Mouse (Mus musculus) heart, embryonic 12.5 days (tissue): Measurements from ENCODE around the gene Fmnl1. TPM values are rescaled to one million over a fixed set of nuclear protein-coding genes. Genes with fewer than 3 reads are reported as not detected.

Experiments
- ATAC-seq: fragments of 200-750 bp; cut with Nextera tagmentation; 2 replicates; pipeline ENCODE4 v1.8.0; 2017; ENCODE audit warnings: moderate TSS enrichment, moderate library complexity; ENCODE audit not compliant: insufficient number of reproducible peaks, low FRiP score
- H3K27ac ChIP-seq: fragments of 300-500 bp; sonication (generic); 2 replicates; pipeline ENCODE4 v1.5.1; 2016; ENCODE audit warnings: mild to moderate bottlenecking, moderate library complexity; ENCODE audit not compliant: poor library complexity, severe bottlenecking
- H3K27me3 ChIP-seq: fragments of 300-500 bp; sonication (generic); replicated peaks from 2 replicates; pipeline ENCODE4 v1.6.1; 2016; ENCODE audit warnings: mild to moderate bottlenecking, moderate library complexity
- H3K36me3 ChIP-seq: fragments of 300-500 bp; sonication (generic); 2 replicates; pipeline ENCODE4 v1.6.1; 2016; ENCODE audit warnings: mild to moderate bottlenecking, moderate library complexity
- H3K4me1 ChIP-seq: fragments of 300-500 bp; sonication (generic); replicated peaks from 2 replicates; pipeline ENCODE4 v1.6.1; 2016; ENCODE audit warnings: mild to moderate bottlenecking
- H3K4me2 ChIP-seq: fragments of 300-500 bp; sonication (generic); 2 replicates; pipeline ENCODE4 v1.6.1; 2016; ENCODE audit warnings: mild to moderate bottlenecking, moderate library complexity
- H3K4me3 ChIP-seq: fragments of 300-500 bp; sonication (generic); 2 replicates; pipeline ENCODE4 v1.5.1; 2016; ENCODE audit warnings: mild to moderate bottlenecking
- H3K9ac ChIP-seq: fragments of 300-500 bp; sonication (generic); 2 replicates; pipeline ENCODE4 v1.6.1; 2016; ENCODE audit warnings: mild to moderate bottlenecking, moderate library complexity
- H3K9me3 ChIP-seq: fragments of 300-500 bp; sonication (generic); replicated peaks from 2 replicates; pipeline ENCODE4 v1.6.1; 2016; ENCODE audit warnings: mild to moderate bottlenecking, moderate library complexity
- WGBS: fragments of 180-500 bp; shearing (Covaris S2); methylation state at CpG from one replicate; pipeline ENCODE4 v1.1.7; 2016; 5-methylcytosine and 5-hydroxymethylcytosine counted together
- polyA plus RNA-seq: library from polyadenylated mRNA; unstranded; fragments of >200 nt; fragmentation: Nextera tagmentation; extraction: Ambion mirVana; gene quantifications from 2 replicates; pipeline ENCODE4 v1.2.1, GENCODE M21; 2016

Fmnl1 gene
- polyA plus RNA-seq, 1 experiment from 2014 or later: 1.7 TPM

- H3K27ac ChIP-seq: no peak overlapping the region
- peaks cover 9% of the 10 kb centered on the region for H3K4me1 ChIP-seq
- H3K27me3 ChIP-seq: peaks cover 93% of the 10 kb centered on the region
- peak overlapping the region; percentile 63 for H3K4me2 ChIP-seq
- no peaks in the 10 kb centered on the region for H3K36me3 ChIP-seq
- H3K4me3 ChIP-seq: peak overlapping the region; percentile 24; the same call in 1 of the 2 replicates
- 21% methylated on average over 28 of the region's 28 CpGs for WGBS
- no peak for ATAC-seq
- H3K9ac ChIP-seq: peak overlapping the region; percentile 29
- no peaks in the 10 kb centered on the region for H3K9me3 ChIP-seq
These were observed 21.5 kb downstream of the Fmnl1 start for GRCm38 (mm10) chr11:103192230-103192955.

GRCm38 (mm10) chr11:103192956-103193824, 22.3 kb downstream of the Fmnl1 start:
- H3K36me3 ChIP-seq: no peaks in the 10 kb centered on the region
- 7% methylated on average over 43 of the region's 44 CpGs for WGBS
- H3K9me3 ChIP-seq: no peaks in the 10 kb centered on the region
- no peak overlapping the region for H3K27ac ChIP-seq
- peak overlapping the region; percentile 63 for H3K4me2 ChIP-seq
- peaks cover 10% of the 10 kb centered on the region for H3K4me1 ChIP-seq
- peaks cover 96% of the 10 kb centered on the region for H3K27me3 ChIP-seq
- ATAC-seq: no peak; the same call in 1 of the 2 replicates
- H3K9ac ChIP-seq: peak overlapping the region; percentile 29
- H3K4me3 ChIP-seq: peak overlapping the region; percentile 24; the same call in 1 of the 2 replicates

GRCm38 (mm10) chr11:103193825-103194168, 22.9 kb downstream of the Fmnl1 start:
- Histone ChIP-seq H3K27ac (no peak overlapping the region), H3K4me2 (no peak overlapping the region), H3K27me3 (peaks cover 97% of the 10 kb centered on the region), H3K4me1 (peaks cover 16% of the 10 kb centered on the region), H3K9me3 (no peaks in the 10 kb centered on the region), H3K9ac (no peak overlapping the region), H3K4me3 (no peak overlapping the region), H3K36me3 (no peaks in the 10 kb centered on the region)
- WGBS: 42% methylated on average over 9 of the region's 9 CpGs
- ATAC-seq: no peak

- Histone ChIP-seq H3K36me3 (no peaks in the 10 kb centered on the region), H3K9ac (no peak overlapping the region), H3K4me3 (no peak overlapping the region), H3K27ac (no peak overlapping the region), H3K4me1 (peaks cover 25% of the 10 kb centered on the region), H3K27me3 (peaks cover 100% of the 10 kb centered on the region), H3K4me2 (no peak overlapping the region), H3K9me3 (no peaks in the 10 kb centered on the region)
- no peak for ATAC-seq
- 82% methylated on average over 18 of the region's 18 CpGs for WGBS
These were observed 24.3 kb downstream of the Fmnl1 start for GRCm38 (mm10) chr11:103195236-103195635.

GRCm38 (mm10) chr11:103195656-103196055, 24.7 kb downstream of the Fmnl1 start:
- Histone ChIP-seq H3K27ac (no peak overlapping the region), H3K27me3 (peaks cover 100% of the 10 kb centered on the region), H3K4me3 (no peak overlapping the region), H3K4me1 (peaks cover 25% of the 10 kb centered on the region), H3K36me3 (no peaks in the 10 kb centered on the region), H3K9ac (no peak overlapping the region), H3K4me2 (no peak overlapping the region), H3K9me3 (no peaks in the 10 kb centered on the region)
- WGBS: 75% methylated on average over 5 of the region's 5 CpGs
- no peak for ATAC-seq

- Histone ChIP-seq H3K4me2 (no peak overlapping the region), H3K27ac (no peak overlapping the region), H3K27me3 (peaks cover 91% of the 10 kb centered on the region), H3K36me3 (no peaks in the 10 kb centered on the region), H3K4me3 (no peak overlapping the region), H3K9ac (no peak overlapping the region), H3K4me1 (peaks cover 32% of the 10 kb centered on the region), H3K9me3 (no peaks in the 10 kb centered on the region)
- no peak for ATAC-seq
- 71% methylated on average over 4 of the region's 4 CpGs for WGBS
These were observed 26.4 kb downstream of the Fmnl1 start for GRCm38 (mm10) chr11:103197340-103197739.

- H3K27me3 ChIP-seq: peaks cover 81% of the 10 kb centered on the region
- H3K4me1 ChIP-seq: peaks cover 23% of the 10 kb centered on the region
- WGBS: 4% methylated on average over 16 of the region's 16 CpGs
- H3K9me3 ChIP-seq: no peaks in the 10 kb centered on the region
- H3K4me3 ChIP-seq: peak overlapping the region; percentile 46; the same call in 1 of the 2 replicates
- no peak overlapping the region for H3K9ac ChIP-seq
- ATAC-seq: no peak
- no peaks in the 10 kb centered on the region for H3K36me3 ChIP-seq
- H3K27ac ChIP-seq: no peak overlapping the region
- H3K4me2 ChIP-seq: peak overlapping the region; percentile 74
These were observed 27.4 kb downstream of the Fmnl1 start for GRCm38 (mm10) chr11:103198339-103198738.

GRCm38 (mm10) chr11:103198911-103199803, 28.2 kb downstream of the Fmnl1 start:
- no peak overlapping the region for H3K27ac ChIP-seq
- H3K27me3 ChIP-seq: peaks cover 73% of the 10 kb centered on the region
- H3K4me1 ChIP-seq: peaks cover 23% of the 10 kb centered on the region
- no peaks in the 10 kb centered on the region for H3K36me3 ChIP-seq
- WGBS: 3% methylated on average over 59 of the region's 59 CpGs
- 0 out of 2 replicates have a peak overlapping the region, but pooled peaks have one; percentile 47 for H3K9ac ChIP-seq
- peak overlapping the region; percentile 46 for H3K4me3 ChIP-seq
- H3K4me2 ChIP-seq: peak overlapping the region; percentile 74
- ATAC-seq: peak; percentile 20; the same call in 1 of the 2 replicates
- no peaks in the 10 kb centered on the region for H3K9me3 ChIP-seq

- 17% methylated on average over 6 of the region's 6 CpGs for WGBS
- Histone ChIP-seq H3K9me3 (no peaks in the 10 kb centered on the region), H3K36me3 (no peaks in the 10 kb centered on the region), H3K4me1 (peaks cover 23% of the 10 kb centered on the region), H3K9ac (no peak overlapping the region), H3K4me2 (no peak overlapping the region), H3K4me3 (no peak overlapping the region), H3K27me3 (peaks cover 51% of the 10 kb centered on the region), H3K27ac (no peak overlapping the region)
- no peak for ATAC-seq
These were observed 30.8 kb downstream of the Fmnl1 start for GRCm38 (mm10) chr11:103201664-103202063.

- no peak for ATAC-seq
- Histone ChIP-seq H3K4me1 (peaks cover 23% of the 10 kb centered on the region), H3K4me3 (no peak overlapping the region), H3K9ac (no peak overlapping the region), H3K27ac (no peak overlapping the region), H3K9me3 (no peaks in the 10 kb centered on the region), H3K27me3 (peaks cover 44% of the 10 kb centered on the region), H3K36me3 (no peaks in the 10 kb centered on the region), H3K4me2 (no peak overlapping the region)
These were observed 31.5 kb downstream of the Fmnl1 start for GRCm38 (mm10) chr11:103202376-103202775.
